Mouse (Mus musculus) liver, adult 2 months (tissue): ENCODE measurements around the gene Unc119b.

Experiments used
- CTCF ChIP-seq: fragments of 200-500 bp; IDR thresholded peaks from 2 replicates; pipeline ENCODE4 v1.5.1; 2011; ENCODE audit warnings: low read depth, low read length, control low read depth
- POLR2A ChIP-seq: fragments of 200-500 bp; IDR thresholded peaks from 2 replicates; pipeline ENCODE4 v1.6.1; 2011; ENCODE audit warnings: low read length, control low read depth; ENCODE audit not compliant: insufficient read depth; ENCODE audit errors: extremely low read depth

DNA sequence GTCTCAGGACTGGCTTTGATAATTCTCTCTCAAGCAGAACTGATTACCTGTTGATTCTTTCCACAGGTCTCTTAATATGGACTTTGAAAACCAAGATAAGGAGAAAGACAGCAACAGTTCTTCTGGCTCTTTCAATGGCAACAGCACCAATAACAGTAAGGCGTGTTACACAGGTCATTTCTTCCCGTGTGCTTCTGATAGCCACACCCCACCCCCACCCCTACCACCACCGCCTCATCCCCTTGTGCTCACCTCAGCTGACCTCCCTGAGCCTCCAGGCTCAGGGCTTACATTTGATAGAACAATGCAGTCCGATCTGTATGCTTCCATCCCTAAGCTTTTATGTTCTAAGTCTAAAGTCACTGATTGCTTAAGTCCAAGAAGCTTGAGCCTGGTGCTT lies 60.0 kb downstream of the Unc119b start:
- TF ChIP-seq POLR2A (no peak), CTCF (no peak)
